In the genomic region with DNA sequence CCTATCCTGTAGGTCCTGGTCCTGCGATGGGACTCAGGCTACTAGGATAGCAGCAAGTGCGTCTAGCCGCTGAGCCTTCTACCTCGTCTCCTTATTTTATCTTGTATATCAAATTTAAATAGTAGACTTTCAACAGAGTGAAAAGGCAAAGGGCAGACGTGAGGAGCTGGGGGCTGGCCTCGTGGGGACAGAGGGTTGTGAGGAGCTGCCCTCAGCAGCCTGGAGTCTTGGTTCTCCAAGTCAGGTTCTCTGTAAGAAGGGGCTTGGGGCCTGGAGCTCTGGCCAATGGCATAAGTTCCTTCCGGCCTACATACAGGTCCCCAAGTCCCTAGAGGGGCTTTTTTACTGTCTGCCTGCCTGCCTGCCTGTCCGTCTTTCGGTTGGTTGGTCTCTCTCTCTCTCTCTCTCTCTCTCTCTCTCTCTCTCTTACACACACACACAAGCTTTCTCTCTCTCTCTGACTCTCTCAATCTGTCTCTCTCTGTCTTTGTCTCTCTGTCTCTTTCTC, we compare ENCODE assay signal across 20 mouse cellular contexts. TPM values are rescaled to one million over a fixed set of nuclear protein-coding genes. Genes with fewer than 3 reads are reported as not detected.
A peak's percentile ranks its signal among the peaks of the same experiment; 100 is the strongest.
DNase-seq lines count a peak whose midpoint lies in the region; ATAC-seq lines count a peak whose summit lies in the region.
"Had no signal": no experiment of that assay in that cellular context is flagged by ENCODE, and none has a peak within 500 bp of the region (broad histone marks: within the 10 kb centered on the region; RNA-seq: fewer than 3 reads in every experiment).

No protein-coding gene starts in this region.

- DNase-seq in embryo, embryonic 10.5 days (ENCODE audit: low spot score) = peak; percentile 34
- DNase-seq in embryo, embryonic 10 days (ENCODE audit: low spot score) = no peak
- DNase-seq in hindbrain, embryonic 14.5 days (ENCODE audit: low spot score) = no peak
- DNase-seq in embryo, embryonic 9.5 days (ENCODE audit: extremely low spot score) = peak; percentile 36
- DNase-seq in midbrain, embryonic 14.5 days = peak; percentile 46
- DNase-seq in right cerebral cortex, adult 18-20 months = no peak
- DNase-seq: adrenal gland, adult 2 months; cerebellum, adult 8-10 months; right cerebral cortex, postnatal 4 days; thymus, postnatal 14 days had no signal

- H3K36me3 ChIP-seq in hindbrain, embryonic 12.5 days = no peaks in the 10 kb centered on the region
- no peaks in the 10 kb centered on the region for H3K36me3 ChIP-seq in hindbrain, embryonic 14.5 days (replicated peaks; ENCODE audit: control insufficient read depth, insufficient read depth)
- H3K36me3 ChIP-seq in midbrain, embryonic 14.5 days (ENCODE audit: control insufficient read depth, insufficient read depth, low read length) = no peaks in the 10 kb centered on the region
- no peaks in the 10 kb centered on the region for H3K36me3 ChIP-seq in liver, embryonic 12.5 days
- H3K36me3 ChIP-seq: hindbrain, embryonic 15.5 days; limb, embryonic 13.5 days; lung, embryonic 15.5 days had no signal

- H3K9me3 ChIP-seq in hindbrain, embryonic 12.5 days (replicated peaks) = peaks cover 10% of the 10 kb centered on the region; the same call in 1 of the 2 replicates
- no peaks in the 10 kb centered on the region for H3K9me3 ChIP-seq in hindbrain, embryonic 14.5 days (ENCODE audit: control insufficient read depth, low read length)
- 0 out of 2 replicates have a peak, but pooled peaks cover 4% of the 10 kb centered on the region for H3K9me3 ChIP-seq in midbrain, embryonic 14.5 days (ENCODE audit: control insufficient read depth, low read length)
- H3K9me3 ChIP-seq in liver, embryonic 12.5 days (replicated peaks) = no peaks in the 10 kb centered on the region
- H3K9me3 ChIP-seq: hindbrain, embryonic 15.5 days; limb, embryonic 13.5 days; lung, embryonic 15.5 days had no signal

- H3K27me3 ChIP-seq in hindbrain, embryonic 12.5 days = peaks cover 71% of the 10 kb centered on the region
- H3K27me3 ChIP-seq in hindbrain, embryonic 14.5 days (ENCODE audit: control insufficient read depth, insufficient read depth, low read length) = peaks cover 51% of the 10 kb centered on the region
- H3K27me3 ChIP-seq in midbrain, embryonic 14.5 days (ENCODE audit: control insufficient read depth, insufficient read depth, low read length) = peaks cover 23% of the 10 kb centered on the region; the same call in 1 of the 2 replicates
- H3K27me3 ChIP-seq in liver, embryonic 12.5 days (replicated peaks) = peaks cover 19% of the 10 kb centered on the region; the same call in 1 of the 2 replicates
- H3K27me3 ChIP-seq: lung, embryonic 15.5 days had no signal

- peaks cover 27% of the 10 kb centered on the region for H3K4me1 ChIP-seq in hindbrain, embryonic 12.5 days
- peaks cover 7% of the 10 kb centered on the region; the same call in 1 of the 2 replicates for H3K4me1 ChIP-seq in hindbrain, embryonic 14.5 days (replicated peaks; ENCODE audit: control insufficient read depth, insufficient read depth, low read length)
- H3K4me1 ChIP-seq in midbrain, embryonic 14.5 days (ENCODE audit: control insufficient read depth, insufficient read depth, low read length) = peaks cover 18% of the 10 kb centered on the region
- H3K4me1 ChIP-seq in liver, embryonic 12.5 days = no peaks in the 10 kb centered on the region

- 16% methylated on average over 9 of the region's 9 CpGs for WGBS in hindbrain, embryonic 12.5 days
- 14% methylated on average over 9 of the region's 9 CpGs for WGBS in hindbrain, embryonic 14.5 days
- WGBS in midbrain, embryonic 14.5 days = 10% methylated on average over 9 of the region's 9 CpGs
- WGBS in liver, embryonic 12.5 days (ENCODE audit: insufficient replicate concordance) = 36% methylated on average over 9 of the region's 9 CpGs

- H3K4me2 ChIP-seq in hindbrain, embryonic 12.5 days (replicated peaks) = no peak overlapping the region
- H3K4me2 ChIP-seq in hindbrain, embryonic 14.5 days (replicated peaks) = no peak overlapping the region
- no peak overlapping the region for H3K4me2 ChIP-seq in midbrain, embryonic 14.5 days (ENCODE audit: low read length)
- H3K4me2 ChIP-seq in liver, embryonic 12.5 days = no peak overlapping the region
- H3K4me2 ChIP-seq: hindbrain, embryonic 15.5 days; limb, embryonic 13.5 days; lung, embryonic 15.5 days had no signal

- peak overlapping the region; percentile 41; the same call in 1 of the 2 replicates for H3K27ac ChIP-seq in hindbrain, embryonic 12.5 days
- H3K27ac ChIP-seq in hindbrain, embryonic 14.5 days = no peak overlapping the region
- H3K27ac ChIP-seq in midbrain, embryonic 14.5 days (replicated peaks; ENCODE audit: low read depth, low read length) = no peak overlapping the region
- H3K27ac ChIP-seq in liver, embryonic 12.5 days = no peak overlapping the region
- H3K27ac ChIP-seq: hindbrain, embryonic 15.5 days; limb, embryonic 13.5 days; liver, embryonic 14.5 days; lung, embryonic 15.5 days; macrophage had no signal

- ATAC-seq in hindbrain, embryonic 12.5 days (ENCODE audit: low FRiP score) = no peak
- no peak for ATAC-seq in hindbrain, embryonic 14.5 days (ENCODE audit: low FRiP score)
- ATAC-seq in midbrain, embryonic 14.5 days (ENCODE audit: low FRiP score, low TSS enrichment) = no peak
- no peak for ATAC-seq in liver, embryonic 12.5 days
- ATAC-seq: intestine, postnatal 0 days had no signal

- H3K4me3 ChIP-seq in hindbrain, embryonic 12.5 days = no peak overlapping the region
- no peak overlapping the region for H3K4me3 ChIP-seq in hindbrain, embryonic 14.5 days (replicated peaks; ENCODE audit: low read length)
- H3K4me3 ChIP-seq in midbrain, embryonic 14.5 days (replicated peaks; ENCODE audit: low read depth, low read length) = no peak overlapping the region
- no peak overlapping the region for H3K4me3 ChIP-seq in liver, embryonic 12.5 days
- H3K4me3 ChIP-seq: hindbrain, embryonic 15.5 days; limb, embryonic 13.5 days; lung, embryonic 15.5 days had no signal

- H3K9ac ChIP-seq in hindbrain, embryonic 12.5 days = no peak overlapping the region
- no peak overlapping the region for H3K9ac ChIP-seq in hindbrain, embryonic 14.5 days
- no peak overlapping the region for H3K9ac ChIP-seq in midbrain, embryonic 14.5 days (replicated peaks; ENCODE audit: low read length)
- H3K9ac ChIP-seq in liver, embryonic 12.5 days = no peak overlapping the region
- H3K9ac ChIP-seq: hindbrain, embryonic 15.5 days; limb, embryonic 13.5 days; liver, embryonic 14.5 days; lung, embryonic 15.5 days had no signal

RNA-seq across cellular contexts. Expression of gene Fam241b, which starts 30.3 kb away (rescaled TPM):
- polyA plus RNA-seq in hindbrain, embryonic 12.5 days (2016; fragmentation: Nextera tagmentation; extraction: Ambion mirVana) = 47.5 and 50.0 TPM in 2 replicates
- polyA plus RNA-seq in hindbrain, embryonic 14.5 days (2014; fragmentation: Nextera tagmentation; extraction: Ambion mirVana) = 41.6 TPM in 2 replicates
- polyA plus RNA-seq in midbrain, embryonic 14.5 days (2014; fragmentation: Nextera tagmentation; extraction: Ambion mirVana) = 48.3 and 107 TPM in 2 replicates
- polyA plus RNA-seq in liver, embryonic 12.5 days (2016; fragmentation: Nextera tagmentation; extraction: Ambion mirVana) = 0.63 and 1.1 TPM in 2 replicates
- polyA plus RNA-seq: macrophage had no signal

RNA-seq across cellular contexts. Expression of gene Neurog3, which starts 41.1 kb away (rescaled TPM):
- polyA plus RNA-seq in hindbrain, embryonic 12.5 days (2016; fragmentation: Nextera tagmentation; extraction: Ambion mirVana) = 0.70 and 0.83 TPM in 2 replicates
- polyA plus RNA-seq in hindbrain, embryonic 14.5 days (2014; fragmentation: Nextera tagmentation; extraction: Ambion mirVana) = not detected in 2 replicates
- not detected in 2 replicates for polyA plus RNA-seq in midbrain, embryonic 14.5 days (2014; fragmentation: Nextera tagmentation; extraction: Ambion mirVana)
- polyA plus RNA-seq in liver, embryonic 12.5 days (2016; fragmentation: Nextera tagmentation; extraction: Ambion mirVana) = not detected in 2 replicates
- polyA plus RNA-seq: adrenal gland, adult 2 months; heart, postnatal 0 days; hindbrain, embryonic 15.5 days; kidney, embryonic 16.5 days; limb, embryonic 13.5 days; lung, embryonic 15.5 days; macrophage had no signal

RNA-seq across cellular contexts. Expression of gene Tspan15, which starts 57.1 kb away (rescaled TPM):
- 15.7 and 16.0 TPM in 2 replicates for polyA plus RNA-seq in hindbrain, embryonic 12.5 days (2016; fragmentation: Nextera tagmentation; extraction: Ambion mirVana)
- polyA plus RNA-seq in hindbrain, embryonic 14.5 days (2014; fragmentation: Nextera tagmentation; extraction: Ambion mirVana) = 14.5 and 14.6 TPM in 2 replicates
- polyA plus RNA-seq in midbrain, embryonic 14.5 days (2014; fragmentation: Nextera tagmentation; extraction: Ambion mirVana) = 12.7 and 13.4 TPM in 2 replicates
- polyA plus RNA-seq in liver, embryonic 12.5 days (2016; fragmentation: Nextera tagmentation; extraction: Ambion mirVana) = 8.9 and 11.6 TPM in 2 replicates
- polyA plus RNA-seq: macrophage had no signal

Comparison
In these comparisons a context has a peak if more than half of its experiments do, and no peak if none do; other contexts are left out.
1. DNase-seq: peak in embryo, embryonic 10.5 days (single experiment), embryo, embryonic 9.5 days (single experiment) and midbrain, embryonic 14.5 days (single experiment); none in embryo, embryonic 10 days (single experiment), hindbrain, embryonic 14.5 days (single experiment) and right cerebral cortex, adult 18-20 months (single experiment).
2. RNA of gene Fam241b, which starts 30.3 kb away (polyA plus RNA-seq): 48.3 to 107 TPM in midbrain, embryonic 14.5 days, 47.5 to 50.0 TPM in hindbrain, embryonic 12.5 days and 41.6 TPM in hindbrain, embryonic 14.5 days; 0.63 to 1.1 TPM in liver, embryonic 12.5 days; every median in the first group is over 10 times any median in the second.